Mouse (Mus musculus) monocyte, adult 2 months (primary cell): ENCODE data around the gene Gsap.
"Not testable (repeated sequence)": the region's sequence is repeated elsewhere in the genome, so short reads cannot be mapped to it uniquely, and the experiment has no call there.

ENCODE experiments used
- DNase-seq, 2 experiments: peaks; one replicate each; pipeline ENCODE4 v3.0.0; 2022; ENCODE audit warnings: low spot score in 2 of 2, low read depth in 1 of 2

The Gsap gene

GRCm38 (mm10) chr5:21257806-21258205, 71.8 kb downstream of the Gsap start:
- no peak for DNase-seq

- DNase-seq = no peak
Measured at GRCm38 (mm10) chr5:21260746-21261145, 74.7 kb downstream of the Gsap start.

DNA sequence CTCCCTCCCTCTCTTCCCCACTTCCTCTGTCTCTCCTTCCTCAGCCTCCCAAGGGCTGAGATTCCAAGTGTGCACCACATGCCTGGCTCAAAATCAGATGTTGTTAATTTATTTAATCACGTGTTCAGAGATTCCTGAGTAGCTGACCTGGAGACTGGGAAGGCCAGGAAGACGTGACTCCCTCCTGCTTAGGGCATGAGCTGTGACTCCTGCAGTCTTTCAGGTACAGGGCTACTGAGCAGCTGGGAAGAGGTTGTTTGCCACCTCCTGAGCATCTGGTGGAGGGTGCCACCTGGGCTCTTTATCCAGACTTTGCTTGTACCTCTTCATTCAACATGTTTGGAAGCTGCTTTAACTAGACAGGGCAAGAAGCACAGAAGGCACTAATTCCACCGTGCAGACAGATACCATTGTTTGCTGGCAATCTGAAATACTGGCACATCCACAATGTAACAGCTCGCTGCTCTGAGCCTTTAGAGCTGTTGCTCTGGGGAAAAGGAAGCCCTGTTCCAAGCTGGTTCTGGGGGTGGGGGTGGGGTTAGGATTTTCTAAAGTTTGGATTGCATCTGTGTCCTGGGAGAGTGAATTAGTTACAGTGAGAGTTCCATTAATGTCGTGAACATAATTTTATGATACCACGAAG, 75.3 kb downstream of the Gsap start:
- DNase-seq = no peak

DNA sequence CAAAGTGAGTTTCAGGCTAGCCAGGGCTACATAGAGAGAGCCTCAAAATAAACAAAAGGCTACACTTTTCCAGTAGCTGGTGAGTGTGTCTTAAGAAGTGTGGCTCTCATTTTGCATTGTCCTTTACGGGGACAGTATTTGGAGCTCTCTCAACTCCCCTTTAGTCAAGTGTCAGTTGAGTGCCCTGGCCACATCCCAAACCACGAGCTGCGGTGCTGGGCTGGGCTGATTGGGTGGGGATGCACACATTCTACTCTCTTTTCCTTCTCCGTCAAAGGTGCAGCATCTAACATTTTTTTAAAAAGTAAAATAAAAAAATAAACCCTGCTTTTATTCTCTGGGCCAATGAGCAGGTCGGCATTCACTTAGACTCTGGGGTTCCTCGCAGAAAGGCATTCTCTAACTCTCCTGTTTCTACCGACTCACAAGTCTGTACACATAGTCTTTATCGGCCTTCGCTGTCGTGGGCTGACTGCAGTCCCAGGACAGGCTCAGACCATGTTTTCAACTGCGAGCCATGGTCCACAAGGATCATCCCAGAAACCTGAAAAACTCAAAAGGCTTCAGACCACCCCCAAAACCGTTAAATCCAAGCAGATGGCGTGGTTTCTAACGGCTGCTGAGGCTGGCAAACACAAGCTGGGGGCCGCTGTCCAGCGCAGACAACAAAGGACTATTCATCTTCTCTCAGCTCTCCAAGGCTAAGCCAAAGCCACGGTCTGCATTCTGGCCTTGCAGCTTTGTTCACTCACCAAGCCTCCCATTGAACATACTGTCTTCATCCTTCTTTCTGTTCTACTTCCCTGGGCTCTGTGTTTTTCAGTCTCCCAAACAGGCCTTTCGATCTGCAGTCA, 77.4 kb downstream of the Gsap start:
- DNase-seq = no peak

DNA sequence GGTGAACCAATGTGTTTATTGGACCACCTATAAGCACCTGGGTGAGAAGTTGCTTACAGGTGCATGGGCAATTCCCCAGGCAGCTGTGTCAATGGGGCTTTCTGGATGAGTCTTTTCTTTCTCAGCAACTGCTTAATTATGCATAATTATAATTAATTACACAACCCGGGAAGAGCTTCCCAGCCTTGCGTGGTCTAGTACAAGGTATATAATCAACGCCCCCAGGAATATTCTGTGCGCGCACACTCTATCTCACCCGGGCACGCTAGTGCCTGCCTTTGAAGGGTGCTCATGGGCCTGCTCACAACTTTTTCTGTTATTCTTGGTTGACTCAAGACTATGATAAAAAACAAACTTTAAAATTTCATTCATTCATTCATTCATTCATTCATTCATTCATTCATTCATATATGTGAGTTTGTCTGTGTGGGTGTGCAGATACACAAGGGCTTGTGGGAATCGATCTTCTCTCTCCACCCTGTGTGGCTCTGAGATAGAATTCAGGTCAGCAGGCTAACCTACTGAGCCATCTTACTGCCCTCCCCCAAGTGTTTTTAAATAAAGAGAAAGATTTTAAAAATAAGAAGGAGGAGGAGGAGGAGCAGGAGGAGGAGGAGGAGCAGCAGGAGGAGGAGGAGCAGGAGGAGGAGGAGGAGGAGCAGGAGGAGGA, 78.4 kb downstream of the Gsap start:
- no peak for DNase-seq

GRCm38 (mm10) chr5:21265049-21265448, 79.0 kb downstream of the Gsap start:
- peak in 1 of 2 experiments; percentile 27 for DNase-seq

GRCm38 (mm10) chr5:21267090-21267489, 81.0 kb downstream of the Gsap start:
- no peak for DNase-seq

DNA sequence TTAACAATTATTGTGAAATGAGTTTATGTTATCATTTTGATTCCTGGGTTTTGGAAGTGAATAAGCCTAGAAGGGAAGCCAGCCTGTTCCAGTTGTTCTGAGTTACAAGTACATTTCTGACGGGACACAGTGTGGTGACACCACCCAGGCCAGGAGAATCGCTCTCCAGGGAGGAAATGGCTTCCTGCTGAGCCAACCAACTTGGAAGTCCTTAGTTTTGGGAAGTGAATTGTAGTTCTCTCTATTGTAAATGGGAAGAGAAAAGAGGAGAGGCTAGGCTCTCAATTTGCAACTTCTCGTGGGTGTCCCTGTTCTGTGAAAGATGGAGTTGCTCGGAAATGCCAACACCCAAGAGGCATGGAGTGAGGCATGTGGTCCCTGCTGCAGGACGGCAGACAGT, 83.4 kb downstream of the Gsap start:
- DNase-seq = no peak

DNA sequence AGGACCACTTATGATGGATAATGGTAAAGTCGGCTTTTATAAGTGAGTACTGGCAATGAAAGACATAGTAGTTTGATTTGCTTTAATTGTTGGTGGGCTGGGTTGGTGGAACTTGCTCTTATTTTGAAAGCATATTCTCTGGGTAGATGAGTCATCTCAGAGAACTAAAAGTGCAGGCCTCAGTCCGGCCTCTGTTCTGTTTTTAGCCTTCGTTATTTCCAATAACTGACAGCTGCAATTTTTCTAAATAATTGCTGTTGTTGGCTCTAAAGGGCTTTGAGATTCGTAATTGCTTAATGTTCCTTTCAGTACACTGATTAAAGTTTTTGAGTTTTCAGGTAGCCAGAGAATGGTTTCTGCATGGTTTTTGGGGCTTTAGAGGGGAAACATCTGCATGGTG, 84.7 kb downstream of the Gsap start:
- DNase-seq = no peak

GRCm38 (mm10) chr5:21271386-21272354, 85.6 kb downstream of the Gsap start:
- no peak for DNase-seq

DNA sequence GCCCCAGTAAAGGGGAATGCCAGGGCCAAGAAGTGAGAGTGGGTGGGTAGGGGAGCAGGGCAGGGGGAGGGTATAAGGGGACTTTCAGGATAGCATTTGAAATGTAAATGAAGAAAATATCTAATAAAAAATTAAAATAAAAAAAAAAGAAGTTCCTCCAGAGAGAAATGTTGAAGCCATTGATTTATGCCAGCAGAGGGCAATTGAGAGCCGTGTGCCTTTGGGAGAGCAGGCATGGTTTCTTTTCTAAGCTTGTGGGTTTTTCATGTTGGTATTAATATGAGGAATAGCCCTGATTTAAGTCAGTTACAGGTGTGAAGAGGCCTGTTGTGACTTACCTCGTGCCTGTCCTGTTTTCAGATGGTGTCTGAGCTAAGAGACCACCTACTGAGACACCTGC, 91.6 kb downstream of the Gsap start:
- not testable (repeated sequence) for DNase-seq

DNA sequence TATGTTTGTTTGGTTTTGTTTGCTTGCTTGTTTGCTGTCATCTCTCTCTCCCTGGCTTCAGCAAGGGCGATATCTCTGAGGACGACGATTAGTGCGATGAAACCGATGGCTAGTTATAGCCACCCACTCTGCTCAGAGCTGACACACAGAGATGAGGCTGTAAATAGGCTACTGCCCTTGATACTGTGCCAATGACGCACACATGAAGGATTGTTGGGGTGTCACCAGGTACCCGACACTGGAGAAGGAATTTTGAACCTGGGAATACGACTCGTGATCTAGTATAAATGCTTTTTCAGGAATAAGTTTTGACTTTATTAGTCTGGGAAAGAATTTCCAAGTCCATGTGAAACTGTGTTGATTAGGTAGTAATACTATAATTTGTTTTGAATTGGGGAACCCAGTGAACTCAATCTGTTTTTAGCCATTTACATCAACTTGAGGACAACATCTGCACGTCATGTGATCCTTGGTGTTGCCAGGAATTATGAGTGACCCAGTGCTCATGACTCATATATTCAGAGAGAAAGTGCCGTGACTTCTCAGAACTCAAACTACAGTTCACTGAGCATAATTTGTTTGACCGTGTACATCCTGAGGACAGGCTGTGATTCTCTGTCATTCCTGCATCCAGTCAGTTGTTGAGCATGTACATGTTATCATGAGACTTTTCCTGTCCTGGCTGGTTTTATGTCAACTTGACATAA, 97.5 kb downstream of the Gsap start:
- no peak for DNase-seq

DNA sequence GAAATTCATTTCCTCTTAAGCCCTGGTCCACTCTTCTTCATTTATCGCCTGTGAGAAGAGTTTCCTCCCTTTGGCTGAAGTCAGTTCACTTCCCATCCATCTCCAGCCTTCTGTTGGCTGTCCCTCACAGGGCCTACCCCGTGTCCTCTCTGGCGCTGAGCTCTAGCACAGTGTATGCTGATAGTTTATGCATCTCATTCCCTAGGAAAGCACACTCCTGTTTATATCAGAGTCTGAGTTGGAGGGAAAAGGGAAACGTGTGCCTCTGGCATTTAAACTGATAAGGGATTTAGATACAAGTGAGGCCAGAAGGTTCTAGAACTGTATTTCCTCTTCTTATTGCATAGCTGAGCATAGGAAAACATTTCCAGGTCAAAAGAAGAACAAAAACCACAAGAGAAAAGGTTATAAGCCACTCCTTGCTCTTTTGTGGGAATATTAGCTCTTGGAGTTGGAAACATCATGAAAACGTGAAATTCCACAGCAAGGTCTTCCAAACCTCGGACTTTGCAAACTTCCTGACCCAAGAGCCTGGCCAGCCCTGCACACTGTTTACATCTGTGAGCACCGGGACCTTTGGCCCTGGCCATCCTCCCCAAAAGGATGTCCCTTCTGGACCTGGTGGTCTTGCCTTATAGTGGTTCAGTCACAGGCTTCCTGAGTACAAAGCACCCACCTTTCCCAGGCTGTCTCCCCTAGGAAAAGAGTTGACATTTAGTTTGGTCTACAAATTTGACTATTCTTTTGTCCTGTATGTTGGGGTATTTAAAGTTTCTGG, 102.8 kb downstream of the Gsap start:
- DNase-seq = no peak

- no peak for DNase-seq
Measured at GRCm38 (mm10) chr5:21290594-21290993, 104.5 kb downstream of the Gsap start.

- DNase-seq = no peak
Measured at GRCm38 (mm10) chr5:21295683-21296082, 109.6 kb downstream of the Gsap start.

DNA sequence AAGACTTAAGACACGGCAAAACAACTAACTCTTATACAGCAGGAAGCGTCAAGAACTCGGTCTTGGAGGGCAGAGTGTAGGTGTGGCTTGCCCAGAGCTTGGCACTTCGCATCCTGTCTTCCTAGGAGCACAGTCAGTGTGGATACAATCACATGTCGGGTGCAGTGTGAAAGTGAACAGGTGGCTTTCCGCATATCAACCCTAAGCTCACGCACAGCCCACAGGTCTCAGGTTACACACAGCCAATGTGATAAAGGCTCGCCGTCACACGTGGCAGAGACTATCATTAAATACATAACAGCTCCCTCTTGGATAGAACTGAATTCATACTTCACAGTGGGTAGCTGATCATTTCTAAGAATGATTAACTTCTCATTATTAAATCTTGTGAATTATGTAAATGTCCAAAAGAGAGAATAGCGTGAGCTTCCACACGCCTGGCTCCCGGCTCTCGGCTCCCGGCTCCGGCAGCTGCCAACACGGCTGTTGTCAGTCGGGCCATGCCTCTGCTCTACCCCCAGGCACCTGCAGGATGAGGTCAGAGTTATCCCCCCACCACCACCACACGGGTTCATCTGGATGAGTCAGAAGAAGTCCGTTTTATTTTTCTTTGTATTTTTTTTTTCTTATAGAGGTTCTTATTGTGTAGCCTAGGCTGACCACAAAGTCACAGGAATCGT, 113.2 kb downstream of the Gsap start:
- DNase-seq = no peak

GRCm38 (mm10) chr5:21300058-21300457, 114.0 kb downstream of the Gsap start:
- DNase-seq = no peak

- DNase-seq = no peak
Measured at GRCm38 (mm10) chr5:21301011-21301410, 115.0 kb downstream of the Gsap start.

- no peak for DNase-seq
Measured at GRCm38 (mm10) chr5:21307165-21307564, 121.1 kb downstream of the Gsap start.
